Mouse (Mus musculus) forebrain, embryonic 15.5 days (tissue): ENCODE measurements around the gene Unc5cl. TPM values are rescaled to one million over a fixed set of nuclear protein-coding genes. Genes with fewer than 3 reads are reported as not detected.
A peak's percentile ranks its signal among the peaks of the same experiment; 100 is the strongest.

Experiments
- ATAC-seq: fragments of 200-750 bp; cut with Nextera tagmentation; replicated peaks from 2 replicates; pipeline ENCODE4 v1.8.0; 2017; ENCODE audit warnings: mild to moderate bottlenecking, moderate TSS enrichment, moderate library complexity
- H3K27ac ChIP-seq: fragments of 300-500 bp; sonication (generic); replicated peaks from 2 replicates; pipeline ENCODE4 v1.5.1; 2015; ENCODE audit warnings: mild to moderate bottlenecking, inconsistent platforms
- H3K27me3 ChIP-seq: fragments of 300-500 bp; sonication (generic); 2 replicates; pipeline ENCODE4 v1.6.1; 2015; ENCODE audit warnings: inconsistent platforms
- H3K36me3 ChIP-seq: fragments of 300-500 bp; sonication (generic); 2 replicates; pipeline ENCODE4 v1.6.1; 2015; ENCODE audit warnings: mild to moderate bottlenecking, inconsistent platforms
- H3K4me1 ChIP-seq: fragments of 300-500 bp; sonication (generic); 2 replicates; pipeline ENCODE4 v1.6.1; 2015; ENCODE audit warnings: inconsistent platforms
- H3K4me2 ChIP-seq: fragments of 300-500 bp; sonication (generic); replicated peaks from 2 replicates; pipeline ENCODE4 v1.6.1; 2015; ENCODE audit warnings: mild to moderate bottlenecking, inconsistent platforms
- H3K4me3 ChIP-seq: fragments of 300-500 bp; sonication (generic); 2 replicates; pipeline ENCODE4 v1.5.1; 2015; ENCODE audit warnings: mild to moderate bottlenecking, inconsistent platforms
- H3K9ac ChIP-seq: fragments of 300-500 bp; sonication (generic); replicated peaks from 2 replicates; pipeline ENCODE4 v1.6.1; 2015; ENCODE audit warnings: mild to moderate bottlenecking, inconsistent platforms
- H3K9me3 ChIP-seq: fragments of 300-500 bp; sonication (generic); 2 replicates; pipeline ENCODE4 v1.6.1; 2016; ENCODE audit warnings: inconsistent platforms
- WGBS: fragments of 180-500 bp; shearing (Covaris S2); methylation state at CpG from one replicate; pipeline ENCODE4 v1.1.7; 2015; ENCODE audit warnings: mixed read lengths; 5-methylcytosine and 5-hydroxymethylcytosine counted together
- polyA plus RNA-seq: library from polyadenylated mRNA; unstranded; fragments of >200 nt; fragmentation: Nextera tagmentation; extraction: Ambion mirVana; gene quantifications from 2 replicates; pipeline ENCODE4 v1.2.1, GENCODE M21; 2015

Unc5cl gene
- polyA plus RNA-seq, 1 experiment from 2014 or later, result 0.17 TPM

GRCm38 (mm10) chr17:48434479-48434878, 20.2 kb upstream of the Unc5cl start:
- WGBS, result 76% methylated on average over 5 of the region's 5 CpGs
- no peak for ATAC-seq
- no peak overlapping the region for H3K4me3 ChIP-seq
- H3K4me1 ChIP-seq, result peaks cover 6% of the 10 kb centered on the region; the same call in 1 of the 2 replicates
- H3K36me3 ChIP-seq, result no peaks in the 10 kb centered on the region
- no peaks in the 10 kb centered on the region for H3K27me3 ChIP-seq
- H3K9me3 ChIP-seq, result no peaks in the 10 kb centered on the region
- no peak overlapping the region for H3K4me2 ChIP-seq
- H3K27ac ChIP-seq, result no peak overlapping the region
- H3K9ac ChIP-seq, result no peak overlapping the region

GRCm38 (mm10) chr17:48436487-48436886, 18.2 kb upstream of the Unc5cl start:
- Histone ChIP-seq H3K9ac (no peak overlapping the region), H3K27ac (no peak overlapping the region), H3K27me3 (no peaks in the 10 kb centered on the region), H3K4me1 (peaks cover 6% of the 10 kb centered on the region; the same call in 1 of the 2 replicates), H3K4me3 (no peak overlapping the region), H3K9me3 (no peaks in the 10 kb centered on the region), H3K36me3 (no peaks in the 10 kb centered on the region), H3K4me2 (no peak overlapping the region)
- ATAC-seq, result no peak
- WGBS, result 44% methylated on average over 1 of the region's 1 CpGs

GRCm38 (mm10) chr17:48437421-48437911, 17.2 kb upstream of the Unc5cl start:
- no peak overlapping the region for H3K9ac ChIP-seq
- no peak overlapping the region for H3K27ac ChIP-seq
- H3K27me3 ChIP-seq, result no peaks in the 10 kb centered on the region
- no peak overlapping the region for H3K4me3 ChIP-seq
- no peaks in the 10 kb centered on the region for H3K36me3 ChIP-seq
- peak; percentile 36; the same call in 1 of the 2 replicates for ATAC-seq
- H3K4me2 ChIP-seq, result no peak overlapping the region
- H3K4me1 ChIP-seq, result peaks cover 6% of the 10 kb centered on the region; the same call in 1 of the 2 replicates
- 25% methylated on average over 7 of the region's 7 CpGs for WGBS
- no peaks in the 10 kb centered on the region for H3K9me3 ChIP-seq

- H3K4me2 ChIP-seq, result no peak overlapping the region
- no peak overlapping the region for H3K9ac ChIP-seq
- no peak overlapping the region for H3K4me3 ChIP-seq
- H3K27ac ChIP-seq, result no peak overlapping the region
- 66% methylated on average over 7 of the region's 7 CpGs for WGBS
- no peaks in the 10 kb centered on the region for H3K4me1 ChIP-seq
- H3K27me3 ChIP-seq, result no peaks in the 10 kb centered on the region
- no peak for ATAC-seq
- H3K36me3 ChIP-seq, result no peaks in the 10 kb centered on the region
- H3K9me3 ChIP-seq, result no peaks in the 10 kb centered on the region
These were observed 11.8 kb upstream of the Unc5cl start for GRCm38 (mm10) chr17:48442745-48443457.

- H3K4me2 ChIP-seq, result no peak overlapping the region
- H3K27ac ChIP-seq, result no peak overlapping the region
- no peak for ATAC-seq
- H3K36me3 ChIP-seq, result no peaks in the 10 kb centered on the region
- H3K9me3 ChIP-seq, result no peaks in the 10 kb centered on the region
- no peaks in the 10 kb centered on the region for H3K27me3 ChIP-seq
- H3K4me3 ChIP-seq, result no peak overlapping the region
- no peak overlapping the region for H3K9ac ChIP-seq
- no peaks in the 10 kb centered on the region for H3K4me1 ChIP-seq
- WGBS, result 46% methylated on average over 16 of the region's 16 CpGs
These were observed 11.1 kb upstream of the Unc5cl start for GRCm38 (mm10) chr17:48443542-48444145.

GRCm38 (mm10) chr17:48447675-48448074, 7.0 kb upstream of the Unc5cl start:
- Histone ChIP-seq H3K27ac (no peak overlapping the region), H3K4me3 (no peak overlapping the region), H3K27me3 (no peaks in the 10 kb centered on the region), H3K9me3 (no peaks in the 10 kb centered on the region), H3K36me3 (no peaks in the 10 kb centered on the region), H3K4me2 (no peak overlapping the region), H3K4me1 (peaks cover 5% of the 10 kb centered on the region; the same call in 1 of the 2 replicates), H3K9ac (no peak overlapping the region)
- WGBS, result 80% methylated on average over 8 of the region's 8 CpGs
- no peak for ATAC-seq

GRCm38 (mm10) chr17:48450666-48451352, 3.9 kb upstream of the Unc5cl start:
- no peak overlapping the region for H3K4me3 ChIP-seq
- H3K9me3 ChIP-seq, result no peaks in the 10 kb centered on the region
- 70% methylated on average over 13 of the region's 13 CpGs for WGBS
- no peaks in the 10 kb centered on the region for H3K36me3 ChIP-seq
- ATAC-seq, result no peak
- no peak overlapping the region for H3K4me2 ChIP-seq
- no peak overlapping the region for H3K27ac ChIP-seq
- peaks cover 5% of the 10 kb centered on the region; the same call in 1 of the 2 replicates for H3K4me1 ChIP-seq
- no peak overlapping the region for H3K9ac ChIP-seq
- H3K27me3 ChIP-seq, result no peaks in the 10 kb centered on the region

- no peak for ATAC-seq
- no peaks in the 10 kb centered on the region for H3K9me3 ChIP-seq
- H3K27me3 ChIP-seq, result no peaks in the 10 kb centered on the region
- peaks cover 5% of the 10 kb centered on the region; the same call in 1 of the 2 replicates for H3K4me1 ChIP-seq
- H3K9ac ChIP-seq, result no peak within 1 kb of the TSS
- H3K4me3 ChIP-seq, result no peak within 1 kb of the TSS
- no peaks in the 10 kb centered on the region for H3K36me3 ChIP-seq
- no peak within 1 kb of the TSS for H3K4me2 ChIP-seq
- WGBS, result 66% methylated on average over 7 of the region's 7 CpGs
- H3K27ac ChIP-seq, result no peak within 1 kb of the TSS
These were observed 3.4 kb upstream of the Unc5cl start, which contains the start of gene Tspo2 for GRCm38 (mm10) chr17:48451353-48451675. Gene Tspo2, minus strand, starts transcription at chr17:48451522.

- no peak overlapping the region for H3K4me2 ChIP-seq
- no peak overlapping the region for H3K27ac ChIP-seq
- peaks cover 5% of the 10 kb centered on the region; the same call in 1 of the 2 replicates for H3K4me1 ChIP-seq
- no peaks in the 10 kb centered on the region for H3K36me3 ChIP-seq
- no peak overlapping the region for H3K9ac ChIP-seq
- H3K27me3 ChIP-seq, result no peaks in the 10 kb centered on the region
- no peaks in the 10 kb centered on the region for H3K9me3 ChIP-seq
- H3K4me3 ChIP-seq, result no peak overlapping the region
- WGBS, result 51% methylated on average over 9 of the region's 9 CpGs
- ATAC-seq, result no peak
These were observed 2.8 kb upstream of the Unc5cl start for GRCm38 (mm10) chr17:48451753-48452444.

GRCm38 (mm10) chr17:48453489-48453888, 1.2 kb upstream of the Unc5cl start:
- Histone ChIP-seq H3K4me3 (no peak overlapping the region), H3K9ac (no peak overlapping the region), H3K36me3 (no peaks in the 10 kb centered on the region), H3K4me2 (no peak overlapping the region), H3K9me3 (no peaks in the 10 kb centered on the region), H3K27me3 (no peaks in the 10 kb centered on the region), H3K27ac (no peak overlapping the region), H3K4me1 (peaks cover 5% of the 10 kb centered on the region; the same call in 1 of the 2 replicates)
- no peak for ATAC-seq
- 79% methylated on average over 7 of the region's 7 CpGs for WGBS

GRCm38 (mm10) chr17:48454190-48454589, 511 bp upstream of the Unc5cl start:
- WGBS, result 61% methylated on average over 7 of the region's 7 CpGs
- no peaks in the 10 kb centered on the region for H3K9me3 ChIP-seq
- ATAC-seq, result no peak
- peaks cover 5% of the 10 kb centered on the region; the same call in 1 of the 2 replicates for H3K4me1 ChIP-seq
- no peaks in the 10 kb centered on the region for H3K27me3 ChIP-seq
- H3K4me3 ChIP-seq, result no peak overlapping the region
- no peak overlapping the region for H3K27ac ChIP-seq
- no peak overlapping the region for H3K4me2 ChIP-seq
- no peak overlapping the region for H3K9ac ChIP-seq
- H3K36me3 ChIP-seq, result no peaks in the 10 kb centered on the region
